Mouse (Mus musculus) liver, embryonic 14.5 days (tissue): ENCODE data around the gene Ksr2. TPM values are rescaled to one million over a fixed set of nuclear protein-coding genes. Genes with fewer than 3 reads are reported as not detected.

ENCODE experiments used
- ATAC-seq: fragments of 200-750 bp; cut with Nextera tagmentation; 2 replicates; pipeline ENCODE4 v1.8.0; 2017; ENCODE audit warnings: moderate number of reproducible peaks, mild to moderate bottlenecking, moderate library complexity; ENCODE audit not compliant: insufficient read depth
- DNase-seq, 3 experiments: peaks; one replicate each; pipeline ENCODE4 v3.0.0-alpha.2; 2012 to 2013; ENCODE audit warnings: low read depth in 3 of 3, low spot score in 3 of 3
- H3K27ac ChIP-seq: fragments of 300-500 bp; sonication (generic); 2 replicates; pipeline ENCODE4 v1.5.1; 2014; ENCODE audit warnings: moderate library complexity, mild to moderate bottlenecking, control low read depth, inconsistent platforms
- H3K27me3 ChIP-seq: fragments of 300-500 bp; sonication (generic); 2 replicates; pipeline ENCODE4 v1.6.1; 2014; ENCODE audit warnings: mild to moderate bottlenecking, low read length, moderate library complexity; ENCODE audit not compliant: control insufficient read depth, insufficient read depth
- H3K36me3 ChIP-seq: fragments of 300-500 bp; sonication (generic); replicated peaks from 2 replicates; pipeline ENCODE4 v1.6.1; 2014; ENCODE audit warnings: low read depth; ENCODE audit not compliant: control insufficient read depth, insufficient read depth
- H3K4me1 ChIP-seq, 2 experiments: fragments of 200-500 bp in 1 of 2; fragments of 300-500 bp in 1 of 2; sonication (generic) in 1 of 2; replicated peaks; 2 replicates each; pipeline ENCODE4 v1.6.1; 2012 to 2014; ENCODE audit warnings: antibody characterized with exemption in 1 of 2, inconsistent platforms in 1 of 2, low read length in 1 of 2; ENCODE audit not compliant: control insufficient read depth in 2 of 2, insufficient read depth in 2 of 2
- H3K4me2 ChIP-seq: fragments of 300-500 bp; sonication (generic); 2 replicates; pipeline ENCODE4 v1.6.1; 2014; ENCODE audit warnings: low read depth, mild to moderate bottlenecking, control low read depth, moderate library complexity
- H3K4me3 ChIP-seq, 2 experiments: fragments of 200-500 bp in 1 of 2; fragments of 300-500 bp in 1 of 2; sonication (generic) in 1 of 2; 2 replicates each; pipeline ENCODE4 v1.5.1; 2012 to 2014; ENCODE audit warnings: low read depth in 2 of 2, low read length in 2 of 2, mild to moderate bottlenecking in 2 of 2, control low read depth in 1 of 2, inconsistent platforms in 1 of 2, moderate library complexity in 1 of 2; ENCODE audit not compliant: insufficient read depth in 1 of 2
- H3K9ac ChIP-seq: fragments of 300-500 bp; sonication (generic); replicated peaks from 2 replicates; pipeline ENCODE4 v1.6.1; 2014; ENCODE audit warnings: mild to moderate bottlenecking, control low read depth, moderate library complexity
- H3K9me3 ChIP-seq: fragments of 300-500 bp; sonication (generic); 2 replicates; pipeline ENCODE4 v1.6.1; 2016; ENCODE audit warnings: low read length, mixed read lengths; ENCODE audit not compliant: control insufficient read depth
- CTCF ChIP-seq: IDR thresholded peaks from 2 replicates; pipeline ENCODE4 v1.5.1; 2016; ENCODE audit warnings: antibody characterized with exemption, low read depth, control low read depth
- EP300 ChIP-seq: IDR thresholded peaks from 2 replicates; pipeline ENCODE4 v1.6.1; 2016; ENCODE audit warnings: antibody characterized with exemption, low read depth
- WGBS: fragments of 180-500 bp; shearing (Covaris S2); extraction: QIAGEN DNeasy Blood & Tissue Kit; methylation state at CpG from one replicate; pipeline ENCODE4 v1.1.7; 2014; ENCODE audit not compliant: insufficient replicate concordance; 5-methylcytosine and 5-hydroxymethylcytosine counted together
- polyA plus RNA-seq, 2 experiments: library from polyadenylated mRNA; depleted of rRNA in 1 of 2; stranded (reverse) in 1 of 2; unstranded in 1 of 2; fragments of >200 nt; fragmentation: Nextera tagmentation in 1 of 2; extraction: Ambion mirVana in 1 of 2; gene quantifications; 2 replicates each; pipeline versions ENCODE4 v1.2.1 to v1.2.3; 2012 to 2014

Ksr2 gene
- polyA plus RNA-seq, 2 experiments: 0.01 to 0.04 TPM

- Histone ChIP-seq H3K27me3 (no peaks in the 10 kb centered on the region), H3K4me1 (no peaks in the 10 kb centered on the region), H3K36me3 (no peaks in the 10 kb centered on the region), H3K4me3 (no peak overlapping the region), H3K4me2 (no peak overlapping the region), H3K9ac (no peak overlapping the region), H3K9me3 (no peaks in the 10 kb centered on the region; the same call in 1 of the 2 replicates), H3K27ac (no peak overlapping the region)
- no peak for DNase-seq
- TF ChIP-seq EP300 (no peak), CTCF (no peak)
- 76% methylated on average over 9 of the region's 9 CpGs for WGBS
- no peak for ATAC-seq
Measured at GRCm38 (mm10) chr5:117704371-117704770, 290.6 kb downstream of the Ksr2 start.

GRCm38 (mm10) chr5:117706633-117707032 lies 292.8 kb downstream of the Ksr2 start:
- no peak for TF ChIP-seq CTCF
- no peak for TF ChIP-seq EP300
- 42% methylated on average over 11 of the region's 11 CpGs for WGBS
- Histone ChIP-seq H3K9ac (no peak overlapping the region), H3K27me3 (no peaks in the 10 kb centered on the region), H3K36me3 (no peaks in the 10 kb centered on the region), H3K4me1 (no peaks in the 10 kb centered on the region), H3K9me3 (no peaks in the 10 kb centered on the region; the same call in 1 of the 2 replicates), H3K4me2 (no peak overlapping the region), H3K4me3 (no peak overlapping the region), H3K27ac (no peak overlapping the region)
- ATAC-seq: no peak
- no peak for DNase-seq

- ATAC-seq: no peak
- no peaks in the 10 kb centered on the region for H3K27me3 ChIP-seq
- no peak overlapping the region for H3K9ac ChIP-seq
- TF ChIP-seq CTCF (no peak), EP300 (no peak)
- 73% methylated on average over 6 of the region's 6 CpGs for WGBS
- no peaks in the 10 kb centered on the region for H3K4me1 ChIP-seq
- no peak for DNase-seq
- H3K27ac ChIP-seq: no peak overlapping the region
- H3K9me3 ChIP-seq: no peaks in the 10 kb centered on the region; the same call in 1 of the 2 replicates
- H3K4me3 ChIP-seq: no peak overlapping the region
- H3K4me2 ChIP-seq: no peak overlapping the region
- no peaks in the 10 kb centered on the region for H3K36me3 ChIP-seq
Measured at GRCm38 (mm10) chr5:117709306-117709705, 295.5 kb downstream of the Ksr2 start.

GRCm38 (mm10) chr5:117711636-117712035 lies 297.8 kb downstream of the Ksr2 start:
- ATAC-seq: no peak
- H3K9me3 ChIP-seq: no peaks in the 10 kb centered on the region; the same call in 1 of the 2 replicates
- WGBS: 78% methylated on average over 10 of the region's 10 CpGs
- H3K36me3 ChIP-seq: no peaks in the 10 kb centered on the region
- H3K27me3 ChIP-seq: no peaks in the 10 kb centered on the region
- no peaks in the 10 kb centered on the region for H3K4me1 ChIP-seq
- TF ChIP-seq CTCF (no peak), EP300 (no peak)
- no peak overlapping the region for H3K27ac ChIP-seq
- H3K9ac ChIP-seq: no peak overlapping the region
- no peak for DNase-seq
- no peak overlapping the region for H3K4me3 ChIP-seq
- no peak overlapping the region for H3K4me2 ChIP-seq

- H3K36me3 ChIP-seq: no peaks in the 10 kb centered on the region
- DNase-seq (no peak), ATAC-seq (no peak)
- H3K27me3 ChIP-seq: no peaks in the 10 kb centered on the region
- H3K4me3 ChIP-seq: no peak overlapping the region
- no peak for TF ChIP-seq CTCF
- no peak for TF ChIP-seq EP300
- H3K27ac ChIP-seq: no peak overlapping the region
- no peak overlapping the region for H3K9ac ChIP-seq
- WGBS: 67% methylated on average over 12 of the region's 12 CpGs
- H3K9me3 ChIP-seq: no peaks in the 10 kb centered on the region
- no peak overlapping the region for H3K4me2 ChIP-seq
- H3K4me1 ChIP-seq: no peaks in the 10 kb centered on the region
Measured at GRCm38 (mm10) chr5:117712207-117712606, 298.4 kb downstream of the Ksr2 start.
